Mouse (Mus musculus): Measurements from ENCODE around the gene Tmsb10.
A peak's percentile ranks its signal among the peaks of the same experiment; 100 is the strongest.

The Tmsb10 gene

DNA sequence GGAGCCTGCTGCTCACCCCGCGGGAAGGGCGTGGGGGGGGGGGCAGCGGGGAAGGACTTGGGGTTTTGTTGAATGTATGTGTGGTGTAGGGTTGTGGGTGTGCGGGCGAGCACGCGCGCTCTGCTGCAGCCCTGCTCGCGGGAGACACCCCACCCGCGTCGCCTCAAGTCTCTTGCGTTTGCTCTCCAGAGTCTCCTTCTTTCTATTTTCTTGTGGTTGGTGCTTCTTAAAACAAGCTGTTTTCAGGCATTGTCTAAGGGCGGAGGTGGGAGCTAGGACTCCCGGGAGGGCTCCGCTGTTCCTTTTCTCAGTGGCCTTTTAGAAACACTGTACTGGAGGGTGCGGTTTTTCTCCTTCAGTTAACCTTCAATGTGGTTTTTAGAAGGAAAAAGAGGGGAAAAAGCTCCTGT lies at the start of gene Tmsb10:
Tmsb10 (minus strand) TSS at position 87 of the 410 bp plus-strand sequence.
- no peak for DNase-seq (ENCODE audit: low spot score)

DNA sequence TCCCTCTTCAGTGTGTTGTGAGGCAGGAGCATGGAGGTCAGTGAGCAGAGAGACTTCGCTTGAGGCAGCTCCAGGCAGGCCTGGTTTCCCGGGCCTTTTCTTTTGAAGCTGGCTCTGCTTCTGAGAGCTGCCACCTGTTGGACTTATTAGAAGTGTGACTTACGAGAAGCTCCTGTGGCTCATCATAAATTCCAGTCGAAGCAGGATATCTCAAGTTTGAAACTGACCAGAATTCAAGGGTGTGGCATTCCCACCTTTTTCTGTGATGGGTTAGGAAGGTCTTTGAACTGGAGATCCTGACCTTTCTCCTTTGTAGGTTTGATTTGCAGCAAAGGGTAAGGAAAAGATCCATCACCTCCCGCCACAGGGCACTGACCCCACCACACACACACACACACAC lies 45.1 kb upstream of the Tmsb10 start:
- no peak for DNase-seq (ENCODE audit: low spot score)

DNA sequence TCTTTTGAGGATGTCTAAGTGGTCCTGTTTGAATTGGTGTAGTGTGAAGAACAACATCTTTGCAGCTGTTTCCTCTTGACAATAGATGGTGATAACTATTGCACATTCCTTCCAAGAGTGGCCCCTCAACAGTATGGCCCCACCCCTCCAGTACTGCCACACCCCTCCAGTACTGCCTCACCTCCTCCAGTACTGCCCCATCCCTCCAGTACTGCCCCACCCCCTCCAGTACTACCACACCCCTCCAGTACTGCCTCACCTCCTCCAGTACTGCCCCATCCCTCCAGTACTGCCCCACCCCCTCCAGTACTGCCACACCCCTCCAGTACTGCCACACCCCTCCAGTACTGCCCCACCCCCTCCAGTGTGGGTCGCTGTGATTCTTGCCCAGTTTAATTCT lies 43.8 kb upstream of the Tmsb10 start:
- DNase-seq (ENCODE audit: low spot score) = no peak

DNA sequence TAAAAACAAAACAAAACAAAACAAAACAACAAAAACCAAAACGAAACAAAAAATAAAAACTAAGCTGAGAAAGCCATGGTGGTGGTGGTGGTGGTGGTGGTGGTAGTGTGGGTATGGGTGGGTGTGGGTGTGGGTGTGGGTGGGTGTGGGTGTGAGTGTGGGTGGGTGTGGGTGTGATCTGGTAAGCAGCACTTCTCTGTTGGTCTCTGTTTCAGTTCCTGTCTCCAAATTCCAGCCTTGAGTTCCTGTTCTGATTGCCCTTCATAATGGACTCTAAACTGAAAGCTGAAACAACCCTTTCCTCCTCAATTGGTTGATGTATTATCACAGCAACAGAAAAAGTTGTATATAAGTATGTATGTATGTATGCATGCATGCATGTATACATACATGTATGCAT lies 40.3 kb upstream of the Tmsb10 start:
- DNase-seq (ENCODE audit: low spot score) = no peak

DNA sequence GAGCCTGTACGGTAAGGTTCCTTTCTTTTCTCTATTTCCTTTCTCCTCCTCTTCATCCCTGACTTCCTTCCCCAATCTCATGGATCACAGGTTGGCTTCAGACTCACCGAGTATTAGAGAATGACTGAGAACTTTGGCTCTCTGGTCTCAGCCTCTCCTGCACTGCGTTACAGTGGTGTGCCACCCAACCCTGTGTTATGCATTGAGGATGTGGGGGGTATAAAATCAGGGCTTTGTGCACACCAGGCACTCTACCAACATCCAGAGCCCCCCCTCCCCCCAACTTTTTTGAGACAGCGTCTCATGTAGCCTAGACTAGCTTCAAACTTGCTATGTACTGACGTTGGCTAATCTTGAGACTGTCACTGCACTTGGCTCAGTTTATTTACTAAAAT lies 35.1 kb upstream of the Tmsb10 start:
- no peak for DNase-seq (ENCODE audit: low spot score)

DNA sequence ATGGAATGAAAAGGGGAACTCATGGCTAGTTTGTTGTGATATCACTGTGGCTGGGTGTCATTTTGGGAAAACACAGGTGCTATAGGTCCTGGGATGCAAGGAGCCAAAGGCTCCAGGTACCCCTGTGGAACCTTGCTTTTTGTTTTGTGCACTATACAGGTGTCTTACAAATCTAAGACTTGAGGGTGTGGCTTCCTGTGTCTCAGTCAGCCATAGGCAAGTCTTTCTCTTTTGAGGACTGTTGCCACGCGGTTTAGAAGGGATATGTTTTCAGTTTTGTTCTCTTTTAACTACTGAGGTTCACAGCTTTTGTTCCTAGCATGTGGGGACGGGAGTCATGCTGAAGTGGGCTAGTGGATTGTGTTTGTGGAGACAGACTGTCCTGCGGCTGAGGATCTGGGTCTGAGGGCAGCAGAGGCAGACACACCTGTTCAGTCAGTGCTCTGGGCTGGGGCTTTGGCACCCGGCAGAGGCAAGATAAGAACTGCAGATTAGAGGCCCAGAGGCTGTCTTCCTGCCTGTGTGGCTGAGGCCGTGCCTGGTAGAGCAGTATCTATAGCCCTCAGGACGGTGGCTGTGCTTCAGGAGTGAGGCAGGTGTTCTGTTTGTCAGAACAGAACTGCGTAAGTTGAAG lies 34.6 kb upstream of the Tmsb10 start:
- no peak for DNase-seq (ENCODE audit: low spot score)

DNA sequence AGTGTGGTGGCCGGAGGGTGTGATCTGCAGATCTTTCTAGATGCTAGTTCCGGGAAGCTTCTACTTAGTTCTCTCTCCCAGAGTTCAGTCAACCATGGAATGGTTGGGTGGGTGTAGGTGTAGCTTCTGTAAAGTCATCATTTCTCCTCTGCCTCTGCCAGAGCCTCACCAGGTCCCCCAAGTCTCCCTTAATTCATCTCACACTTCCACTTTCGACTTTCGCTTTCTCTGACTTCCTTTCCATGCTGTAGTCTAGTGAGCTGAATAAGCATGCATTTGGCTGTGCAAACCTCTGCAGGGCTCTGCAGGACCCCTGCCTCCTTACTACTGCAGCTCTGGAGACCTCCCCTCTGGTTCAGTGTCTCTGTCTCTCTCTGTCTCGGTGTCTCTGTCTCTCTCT lies 31.7 kb upstream of the Tmsb10 start:
- DNase-seq (ENCODE audit: low spot score) = no peak

DNA sequence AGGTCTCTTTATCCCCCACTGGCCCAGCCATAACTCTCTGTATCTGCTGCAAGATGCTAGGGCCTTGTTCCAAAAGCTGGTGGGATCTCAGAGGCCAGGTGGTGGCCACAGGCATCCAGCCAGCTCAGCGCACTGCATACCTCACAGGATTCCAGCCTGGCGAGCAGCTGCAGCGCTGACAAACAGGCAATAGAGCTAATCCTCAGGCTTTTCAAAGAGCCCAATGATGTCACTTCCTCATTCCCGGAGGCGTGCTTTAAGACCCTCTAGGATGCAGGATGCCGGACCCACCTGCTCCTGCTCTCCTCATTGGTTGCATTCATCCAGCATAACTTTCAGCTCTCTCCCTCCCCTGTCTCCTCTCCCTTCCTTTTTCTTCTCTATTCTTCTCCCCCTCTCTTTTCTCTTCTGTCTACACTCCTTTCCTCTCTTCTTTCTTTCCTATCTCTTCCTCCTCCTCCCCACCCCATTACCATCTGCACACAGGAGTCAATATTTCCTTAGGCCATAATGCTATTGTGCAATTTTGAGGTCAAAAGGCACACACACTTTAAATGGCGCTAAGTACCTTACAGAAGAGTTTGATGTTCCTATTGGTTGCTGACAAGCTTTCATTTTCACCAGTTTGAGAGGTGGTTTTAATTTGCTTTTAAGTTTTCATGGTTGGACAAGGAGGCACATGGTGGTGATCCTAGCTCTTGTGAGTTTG lies 30.6 kb upstream of the Tmsb10 start:
- no peak for DNase-seq (ENCODE audit: low spot score)

DNA sequence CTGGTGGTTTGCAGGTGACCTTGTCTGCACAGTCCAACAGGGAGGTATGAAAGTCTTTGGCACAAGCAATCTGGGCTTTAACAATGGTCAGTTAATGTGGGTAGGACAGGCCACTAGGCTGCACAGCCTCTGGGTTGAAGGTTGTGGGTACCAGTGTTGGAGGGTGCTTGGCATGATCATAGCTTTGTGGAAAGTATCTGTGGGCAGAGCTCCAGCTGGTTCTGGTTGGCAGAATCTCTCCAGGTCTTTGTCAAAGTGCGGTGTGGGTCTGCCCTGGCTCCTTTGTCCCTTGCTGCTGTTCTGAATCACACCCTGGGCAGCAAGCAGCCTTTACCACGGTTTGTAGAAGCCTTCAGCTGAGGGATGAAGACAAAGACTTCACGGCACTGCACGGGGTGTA lies 24.0 kb upstream of the Tmsb10 start:
- no peak for DNase-seq (ENCODE audit: low spot score)

DNA sequence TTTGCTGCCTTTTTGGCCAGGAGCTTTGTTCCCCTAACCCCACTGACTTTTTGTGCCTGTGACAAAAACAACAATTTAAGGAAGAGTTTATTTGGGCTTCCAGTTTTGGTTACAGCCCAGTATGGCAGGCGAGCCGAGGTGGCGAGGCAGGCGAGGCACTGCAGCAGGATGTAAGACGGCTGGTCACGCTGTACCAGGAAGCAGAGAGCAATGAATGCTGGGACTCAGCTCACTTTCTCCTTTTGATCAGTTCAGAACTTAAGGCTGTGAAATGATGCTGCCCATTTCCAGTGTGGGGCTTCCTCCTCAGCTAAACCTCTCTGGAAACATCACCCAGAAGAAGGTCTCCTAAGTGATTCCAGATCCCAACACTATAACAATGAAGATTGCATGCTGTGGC lies 23.3 kb upstream of the Tmsb10 start:
- DNase-seq (ENCODE audit: low spot score) = no peak

DNA sequence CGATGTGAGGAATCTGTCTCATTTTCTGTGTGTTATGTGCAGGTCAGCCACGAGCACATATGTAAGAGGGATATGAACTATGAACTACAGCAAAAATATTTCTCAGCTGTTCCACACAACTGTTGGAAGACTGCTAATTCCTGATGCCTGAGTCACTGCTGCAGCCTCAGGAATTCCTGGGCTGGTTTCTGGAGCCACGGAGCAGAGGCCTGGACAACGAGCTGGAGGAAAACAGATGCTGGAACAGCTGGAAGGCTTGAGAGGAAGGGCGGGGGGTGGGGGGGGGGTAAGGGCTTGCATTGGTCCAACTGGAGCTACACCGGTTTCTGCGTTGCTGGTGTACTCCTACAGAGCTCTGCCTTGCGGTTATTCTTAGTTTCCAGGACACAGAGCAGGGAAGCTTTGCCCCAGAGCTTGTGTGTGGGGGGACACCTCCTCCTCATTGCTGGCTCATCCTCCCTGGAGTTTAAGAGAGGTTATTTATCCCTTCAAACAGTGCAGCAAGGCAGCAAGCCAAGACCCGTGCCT lies 22.6 kb upstream of the Tmsb10 start:
- peak; percentile 61 for DNase-seq (ENCODE audit: low spot score)

DNA sequence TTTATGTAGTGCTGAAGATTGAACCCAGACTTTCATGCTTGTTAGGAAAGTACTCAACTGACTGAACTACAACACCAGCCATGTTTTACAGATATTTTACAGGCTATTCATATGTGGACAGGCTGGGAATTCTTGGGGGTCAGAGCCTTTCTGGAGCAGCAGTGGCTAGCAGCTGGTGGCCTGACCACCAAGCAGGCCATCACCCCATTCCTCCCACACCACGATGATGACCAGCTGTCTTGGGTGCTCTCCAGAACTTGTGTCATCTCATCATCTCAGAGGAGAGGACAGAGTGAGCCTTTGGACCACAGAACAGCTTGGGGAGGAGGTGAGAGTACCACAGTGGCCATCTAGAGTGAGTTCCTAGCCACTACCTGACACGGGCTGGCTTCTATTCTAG lies 18.3 kb upstream of the Tmsb10 start:
- no peak for DNase-seq (ENCODE audit: low spot score)

DNA sequence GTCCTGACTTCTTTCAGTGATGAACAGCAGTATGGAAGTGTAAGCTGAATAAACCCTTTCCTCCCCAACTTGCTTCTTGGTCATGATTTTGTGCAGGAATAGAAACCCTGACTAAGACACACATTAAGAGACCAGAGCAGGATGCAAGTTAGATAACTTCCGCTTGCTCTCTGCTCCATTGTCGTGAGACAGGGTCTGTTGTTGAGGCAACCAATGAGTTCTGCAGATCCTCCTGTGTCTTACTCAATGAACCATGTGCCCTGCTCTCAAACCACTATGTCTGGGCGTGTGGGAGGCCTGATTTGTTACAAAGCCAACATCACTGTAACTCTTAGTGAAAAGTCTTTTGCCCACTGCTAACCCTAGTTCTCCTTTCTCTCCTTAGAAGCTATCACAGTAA lies 12.5 kb upstream of the Tmsb10 start:
- no peak for DNase-seq (ENCODE audit: low spot score)

DNA sequence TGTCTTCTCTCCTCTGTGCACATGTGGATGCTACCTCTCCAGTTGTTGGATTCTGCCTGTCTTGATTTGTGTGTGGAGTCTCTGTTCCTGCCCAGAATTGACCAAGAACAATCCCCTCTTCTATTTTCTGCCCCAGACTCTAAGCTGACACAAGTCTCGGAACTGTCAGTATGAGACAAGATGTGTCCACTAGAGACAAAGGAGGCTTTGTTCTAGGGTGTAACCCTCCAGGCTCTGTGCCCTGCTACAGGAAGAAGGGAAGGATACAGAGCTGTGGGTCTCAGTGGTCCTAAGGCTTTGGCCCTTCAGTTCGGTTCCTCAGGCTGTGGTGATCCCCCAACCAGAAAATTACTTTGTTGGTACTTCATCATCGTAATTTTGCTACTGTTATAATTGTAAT lies 11.2 kb upstream of the Tmsb10 start:
- no peak for DNase-seq (ENCODE audit: low spot score)

DNA sequence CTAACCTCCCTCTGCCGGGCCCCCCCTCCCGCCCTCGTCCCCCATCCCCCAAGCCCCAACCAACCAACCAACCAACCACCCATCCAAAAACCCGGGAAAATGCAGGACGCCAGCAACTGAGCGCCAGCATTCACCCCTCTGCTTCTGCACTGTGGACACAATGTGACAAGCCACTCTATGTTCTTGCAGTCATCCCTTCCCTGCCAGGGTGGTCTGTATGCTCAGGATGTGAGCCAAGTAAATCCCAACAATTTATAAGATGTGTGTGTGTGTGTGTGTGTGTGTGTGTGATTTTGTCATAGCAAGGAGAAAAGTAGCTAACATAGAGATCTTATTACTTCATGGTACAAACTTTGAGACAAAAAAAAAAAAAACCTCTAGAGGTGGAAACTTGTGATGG lies 6.7 kb upstream of the Tmsb10 start:
- no peak for DNase-seq (ENCODE audit: low spot score)

DNA sequence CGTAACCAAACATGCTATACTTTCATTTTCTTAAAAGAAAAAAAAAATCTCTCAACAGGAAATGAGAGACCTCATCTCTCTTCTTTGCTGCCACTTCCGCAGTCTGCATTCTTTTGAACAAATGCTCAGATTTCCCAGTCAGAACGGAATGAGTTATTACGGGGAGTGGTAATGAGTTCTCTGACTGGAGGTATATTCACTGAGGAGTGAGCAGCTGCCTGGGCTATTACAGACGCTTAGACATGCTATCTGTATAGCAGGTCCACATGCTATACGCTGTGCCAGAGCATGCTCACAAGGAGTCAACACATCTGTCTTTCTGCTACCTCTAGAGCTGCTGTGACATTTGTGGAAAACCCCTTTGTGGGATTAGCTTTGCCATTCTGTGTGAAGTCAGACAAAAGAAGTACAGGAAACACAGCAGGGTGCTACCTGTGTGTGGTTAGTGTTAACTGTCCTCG lies 3.8 kb upstream of the Tmsb10 start:
- no peak for DNase-seq (ENCODE audit: low spot score)

DNA sequence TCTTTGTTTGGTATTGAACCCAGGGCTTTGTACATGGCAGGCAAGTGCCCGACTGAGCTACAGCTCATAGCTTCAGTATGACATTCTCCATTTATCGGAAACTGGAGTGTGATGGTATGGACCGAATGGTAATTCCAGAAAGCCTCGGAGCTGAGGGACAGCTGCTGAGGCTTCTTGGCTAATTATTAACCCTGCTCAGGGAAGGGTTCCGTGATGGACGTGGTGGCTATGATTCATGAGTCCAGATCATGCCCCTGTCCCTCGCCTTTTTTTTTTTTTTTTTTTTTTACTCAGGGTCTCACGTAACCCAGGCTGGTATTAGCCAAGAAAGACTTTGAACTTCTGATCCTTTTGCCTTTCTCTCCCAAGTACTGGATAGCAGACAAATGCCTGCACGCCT lies 3.1 kb upstream of the Tmsb10 start:
- no peak for DNase-seq (ENCODE audit: low spot score)

DNA sequence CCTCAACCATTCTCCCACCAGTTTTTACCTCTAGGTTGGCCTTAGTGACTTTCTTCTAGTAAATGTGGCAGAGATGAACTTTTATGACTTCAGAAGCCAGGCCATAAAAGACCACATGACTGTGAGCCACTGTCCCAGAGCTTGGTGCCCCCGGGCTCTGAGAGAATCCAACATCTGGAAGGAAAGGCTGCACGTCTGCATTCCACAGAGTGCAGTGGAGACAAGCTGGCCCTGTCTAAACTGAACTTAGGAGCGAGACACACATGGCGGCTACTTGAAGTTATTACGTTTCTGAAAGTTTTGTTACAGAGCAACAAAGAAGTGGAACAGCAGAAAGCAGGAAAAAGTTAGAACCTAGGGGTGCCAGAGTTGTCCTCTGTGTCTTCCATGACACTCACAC lies 2.1 kb upstream of the Tmsb10 start:
- DNase-seq (ENCODE audit: low spot score) = no peak

DNA sequence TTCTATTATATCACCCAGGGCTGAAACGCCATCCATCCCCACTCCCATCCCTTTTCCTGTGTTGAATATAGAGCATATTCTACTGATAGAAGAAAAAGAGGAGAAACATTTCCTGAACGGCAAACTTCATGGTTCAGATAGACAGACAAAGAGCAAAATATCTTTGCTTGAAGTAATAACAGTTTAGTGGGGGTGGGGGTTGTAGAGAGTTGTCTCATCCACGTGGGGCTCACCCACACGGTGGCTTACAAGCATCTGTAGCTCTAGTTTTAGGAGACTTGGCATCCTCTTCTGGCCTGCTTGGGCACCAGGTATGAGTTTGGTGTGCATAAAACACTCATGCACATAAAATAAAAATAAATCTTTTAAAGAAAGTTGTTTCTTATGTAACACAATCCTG lies 627 bp upstream of the Tmsb10 start:
- no peak for DNase-seq (ENCODE audit: low spot score)

DNA sequence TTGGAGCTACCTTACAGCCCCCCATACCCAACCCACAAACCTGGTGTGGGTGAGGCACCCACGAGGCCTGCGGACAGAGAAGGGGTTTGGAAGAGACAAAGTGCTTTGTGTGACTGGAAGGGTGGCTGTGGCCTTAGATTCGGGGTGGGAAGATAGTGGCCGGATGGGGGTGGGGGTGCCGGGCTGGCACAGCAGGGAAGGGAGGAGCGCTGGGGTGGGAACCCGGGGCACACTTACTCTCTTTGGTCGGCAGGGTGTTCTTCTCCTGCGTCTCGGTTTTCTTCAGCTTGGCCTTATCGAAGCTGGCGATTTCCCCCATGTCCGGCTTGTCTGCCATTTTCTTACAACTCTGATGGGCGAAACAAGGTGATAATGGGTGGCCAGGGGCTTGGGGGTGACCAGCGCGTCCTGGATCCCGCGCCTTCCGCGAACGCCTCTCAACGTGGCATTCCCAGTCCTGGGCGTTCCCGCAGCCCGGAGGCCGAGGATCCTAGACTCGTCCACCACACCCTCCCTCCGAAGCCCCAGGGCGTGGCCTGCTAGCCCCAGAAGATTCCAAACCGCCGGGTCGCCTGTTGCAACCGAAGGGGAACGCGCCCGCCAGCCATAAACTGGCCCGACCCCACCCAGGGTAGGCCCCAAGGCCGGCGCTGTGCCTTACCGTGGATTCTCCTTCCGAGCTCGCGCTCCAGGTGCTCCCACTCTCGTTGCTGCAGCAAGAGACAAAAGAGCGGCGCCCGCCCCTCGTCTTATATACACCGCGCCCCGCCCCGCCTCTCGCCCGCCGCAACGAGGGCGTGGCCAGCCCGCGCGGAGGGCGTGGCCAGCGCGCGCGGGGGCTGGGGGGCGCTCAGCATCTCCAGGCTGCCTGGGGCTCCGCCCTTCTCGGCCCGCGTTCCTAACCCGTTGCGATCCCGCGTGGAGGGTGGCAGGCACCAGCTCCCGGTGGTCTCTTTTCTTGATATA lies 589 bp downstream of the Tmsb10 start:
- DNase-seq (ENCODE audit: low spot score) = peak; percentile 89

DNA sequence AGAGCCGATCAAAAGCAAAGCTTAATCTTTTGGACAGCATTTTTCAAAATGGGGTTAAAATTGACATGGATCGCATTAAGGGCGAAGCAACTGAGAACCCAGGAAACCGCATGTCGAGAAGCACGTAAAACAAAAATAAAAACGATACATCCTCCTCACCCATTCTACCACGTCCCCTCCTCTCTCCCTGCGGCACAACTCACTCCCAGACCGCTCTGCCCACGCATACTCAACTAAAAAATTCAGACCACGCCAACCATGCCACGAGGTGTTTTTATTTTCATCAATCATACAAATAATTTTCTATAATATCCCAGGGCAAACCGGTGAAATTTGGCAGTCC lies 1.5 kb downstream of the Tmsb10 start:
- no peak for DNase-seq (ENCODE audit: low spot score)

DNA sequence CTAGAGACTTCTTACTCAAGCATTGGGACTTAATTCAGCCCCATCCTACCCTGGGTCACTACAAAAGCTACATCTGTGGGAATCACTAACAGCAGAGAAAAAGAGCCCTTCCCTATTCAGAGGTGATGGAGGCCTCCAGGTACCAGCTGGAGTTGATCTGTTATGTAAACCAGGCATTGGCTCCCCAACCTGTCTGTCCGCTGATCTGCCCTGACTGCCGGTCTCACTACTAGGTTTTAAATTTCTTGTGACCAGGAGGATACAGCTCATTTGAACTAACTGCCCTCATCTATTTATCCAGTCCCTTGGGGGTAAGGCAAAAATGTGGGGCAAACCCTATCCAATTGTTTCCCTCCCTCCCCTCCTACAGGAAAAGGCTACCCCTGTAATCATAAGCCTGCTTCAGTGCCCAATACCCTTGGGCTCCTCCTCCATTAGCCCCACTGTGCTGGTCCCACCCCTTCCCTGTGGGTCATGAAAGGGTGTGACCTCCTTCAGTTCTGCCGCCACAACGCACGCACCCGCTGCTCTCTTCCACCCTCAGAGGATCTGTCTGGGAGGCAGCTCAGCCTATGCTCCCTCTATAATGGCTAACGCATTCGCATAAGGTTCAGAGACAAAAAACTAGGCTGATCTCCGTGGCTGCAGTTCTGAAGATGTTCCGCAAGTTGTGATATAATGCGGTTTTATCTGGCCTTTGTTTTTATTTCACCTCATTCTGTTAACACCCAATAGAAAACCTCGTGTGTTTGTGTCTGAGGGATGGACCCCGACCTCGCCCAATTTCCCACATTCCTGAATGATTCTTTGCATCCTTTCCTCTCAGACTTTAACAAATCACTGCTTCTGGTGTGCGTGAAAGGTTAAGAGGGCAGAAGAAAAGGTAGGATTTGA lies 2.1 kb downstream of the Tmsb10 start:
- no peak for DNase-seq (ENCODE audit: low spot score)
